Mouse (Mus musculus) lung, embryonic 16.5 days (tissue): ENCODE measurements around the gene Slc39a13. TPM values are rescaled to one million over a fixed set of nuclear protein-coding genes. Genes with fewer than 3 reads are reported as not detected.
"Not testable (repeated sequence)": the region's sequence is repeated elsewhere in the genome, so short reads cannot be mapped to it uniquely, and the experiment has no call there.

ENCODE experiments used
- ATAC-seq: fragments of 200-750 bp; cut with Nextera tagmentation; 2 replicates; pipeline ENCODE4 v1.8.0; 2017; ENCODE audit warnings: low read depth, mild to moderate bottlenecking, moderate library complexity
- H3K27ac ChIP-seq: fragments of 300-500 bp; sonication (generic); 2 replicates; pipeline ENCODE4 v1.5.1; 2014; ENCODE audit warnings: mild to moderate bottlenecking, control low read depth, low read length
- H3K27me3 ChIP-seq: fragments of 300-500 bp; sonication (generic); 2 replicates; pipeline ENCODE4 v1.6.1; 2014; ENCODE audit warnings: low read depth, low read length, mixed read lengths; ENCODE audit not compliant: control insufficient read depth, insufficient read depth
- H3K36me3 ChIP-seq: fragments of 300-500 bp; sonication (generic); 2 replicates; pipeline ENCODE4 v1.6.1; 2014; ENCODE audit warnings: low read length; ENCODE audit not compliant: control insufficient read depth, insufficient read depth
- H3K4me1 ChIP-seq: fragments of 300-500 bp; sonication (generic); replicated peaks from 2 replicates; pipeline ENCODE4 v1.6.1; 2014; ENCODE audit warnings: low read length, mixed read lengths; ENCODE audit not compliant: control insufficient read depth, insufficient read depth
- H3K4me2 ChIP-seq: fragments of 300-500 bp; sonication (generic); 2 replicates; pipeline ENCODE4 v1.6.1; 2014; ENCODE audit warnings: low read depth, low read length, control low read depth
- H3K4me3 ChIP-seq: fragments of 300-500 bp; sonication (generic); 2 replicates; pipeline ENCODE4 v1.5.1; 2014; ENCODE audit warnings: mild to moderate bottlenecking, low read length, control low read depth
- H3K9ac ChIP-seq: fragments of 300-500 bp; sonication (generic); 2 replicates; pipeline ENCODE4 v1.6.1; 2014; ENCODE audit warnings: low read length, control low read depth
- H3K9me3 ChIP-seq: fragments of 300-500 bp; sonication (generic); 2 replicates; pipeline ENCODE4 v1.6.1; 2016; ENCODE audit warnings: low read length; ENCODE audit not compliant: control insufficient read depth
- WGBS: fragments of 180-500 bp; shearing (Covaris S2); extraction: QIAGEN DNeasy Blood & Tissue Kit; methylation state at CpG from one replicate; pipeline ENCODE4 v1.1.7; 2014; 5-methylcytosine and 5-hydroxymethylcytosine counted together
- polyA plus RNA-seq: library from polyadenylated mRNA; unstranded; fragments of >200 nt; fragmentation: Nextera tagmentation; extraction: Ambion mirVana; gene quantifications from 2 replicates; pipeline ENCODE4 v1.2.1, GENCODE M21; 2015

The Slc39a13 gene
- polyA plus RNA-seq, 1 experiment from 2014 or later: 44.4 TPM

GRCm38 (mm10) chr2:91045805-91046204 lies 24.4 kb downstream of the Slc39a13 start:
- not testable (repeated sequence) for H3K27ac ChIP-seq, H3K27me3 ChIP-seq, H3K9ac ChIP-seq, H3K4me3 ChIP-seq, ATAC-seq, H3K36me3 ChIP-seq, H3K4me2 ChIP-seq, H3K9me3 ChIP-seq, H3K4me1 ChIP-seq
- WGBS: 68% methylated on average over 1 of the region's 1 CpGs

GRCm38 (mm10) chr2:91044727-91045126 lies 25.5 kb downstream of the Slc39a13 start:
- no peak overlapping the region for H3K4me2 ChIP-seq
- no peak overlapping the region for H3K9ac ChIP-seq
- ATAC-seq: no peak
- H3K4me3 ChIP-seq: no peak overlapping the region
- H3K27me3 ChIP-seq: no peaks in the 10 kb centered on the region
- no peak overlapping the region for H3K27ac ChIP-seq
- H3K36me3 ChIP-seq: no peaks in the 10 kb centered on the region
- H3K4me1 ChIP-seq: no peaks in the 10 kb centered on the region
- 73% methylated on average over 13 of the region's 13 CpGs for WGBS
- no peaks in the 10 kb centered on the region for H3K9me3 ChIP-seq

- Histone ChIP-seq H3K4me1 (no peaks in the 10 kb centered on the region), H3K27ac (no peak overlapping the region), H3K4me2 (no peak overlapping the region), H3K27me3 (no peaks in the 10 kb centered on the region), H3K4me3 (no peak overlapping the region), H3K9ac (peak overlapping the region; percentile 9; the same call in 1 of the 2 replicates), H3K36me3 (no peaks in the 10 kb centered on the region), H3K9me3 (no peaks in the 10 kb centered on the region)
- ATAC-seq: peak; percentile 26; the same call in 1 of the 2 replicates
- WGBS: 64% methylated on average over 21 of the region's 21 CpGs
Observed at GRCm38 (mm10) chr2:91042651-91043398, 27.4 kb downstream of the Slc39a13 start.

GRCm38 (mm10) chr2:91041786-91042185 lies 28.4 kb downstream of the Slc39a13 start:
- no peak overlapping the region for H3K4me2 ChIP-seq
- no peaks in the 10 kb centered on the region for H3K4me1 ChIP-seq
- WGBS: 63% methylated on average over 8 of the region's 8 CpGs
- H3K4me3 ChIP-seq: no peak overlapping the region
- H3K36me3 ChIP-seq: no peaks in the 10 kb centered on the region
- H3K9ac ChIP-seq: no peak overlapping the region
- H3K27me3 ChIP-seq: no peaks in the 10 kb centered on the region
- ATAC-seq: no peak
- no peak overlapping the region for H3K27ac ChIP-seq
- H3K9me3 ChIP-seq: no peaks in the 10 kb centered on the region

GRCm38 (mm10) chr2:91035385-91035784 lies 34.8 kb downstream of the Slc39a13 start, which contains the start of gene Rapsn:
Gene Rapsn, plus strand, starts transcription at chr2:91035620.
- peak; percentile 31 for ATAC-seq
- H3K4me1 ChIP-seq: 0 out of 2 replicates have a peak, but pooled peaks cover 3% of the 10 kb centered on the region
- H3K4me3 ChIP-seq: no peak within 1 kb of the TSS
- H3K9ac ChIP-seq: peak within 1 kb of the TSS; percentile 27; the same call in 1 of the 2 replicates
- no peak within 1 kb of the TSS for H3K4me2 ChIP-seq
- no peaks in the 10 kb centered on the region for H3K9me3 ChIP-seq
- 45% methylated on average over 9 of the region's 9 CpGs for WGBS
- H3K27ac ChIP-seq: no peak within 1 kb of the TSS
- no peaks in the 10 kb centered on the region for H3K27me3 ChIP-seq
- no peaks in the 10 kb centered on the region for H3K36me3 ChIP-seq

GRCm38 (mm10) chr2:91033000-91033399 lies 37.2 kb downstream of the Slc39a13 start:
- Histone ChIP-seq H3K27me3 (no peaks in the 10 kb centered on the region), H3K9ac (no peak overlapping the region), H3K4me3 (no peak overlapping the region), H3K36me3 (no peaks in the 10 kb centered on the region), H3K27ac (no peak overlapping the region), H3K9me3 (no peaks in the 10 kb centered on the region), H3K4me2 (no peak overlapping the region), H3K4me1 (0 out of 2 replicates have a peak, but pooled peaks cover 3% of the 10 kb centered on the region)
- no peak for ATAC-seq
- WGBS: 24% methylated on average over 3 of the region's 3 CpGs

GRCm38 (mm10) chr2:91031216-91031615 lies 39.0 kb downstream of the Slc39a13 start:
- 76% methylated on average over 4 of the region's 4 CpGs for WGBS
- no peaks in the 10 kb centered on the region for H3K36me3 ChIP-seq
- 0 out of 2 replicates have a peak, but pooled peaks cover 3% of the 10 kb centered on the region for H3K4me1 ChIP-seq
- H3K4me3 ChIP-seq: no peak overlapping the region
- no peak for ATAC-seq
- H3K9ac ChIP-seq: no peak overlapping the region
- H3K9me3 ChIP-seq: no peaks in the 10 kb centered on the region
- no peak overlapping the region for H3K4me2 ChIP-seq
- H3K27me3 ChIP-seq: no peaks in the 10 kb centered on the region
- H3K27ac ChIP-seq: no peak overlapping the region

- ATAC-seq: no peak
- Histone ChIP-seq H3K9ac (no peak overlapping the region), H3K27ac (no peak overlapping the region), H3K4me1 (no peaks in the 10 kb centered on the region), H3K27me3 (no peaks in the 10 kb centered on the region), H3K4me2 (no peak overlapping the region), H3K4me3 (no peak overlapping the region), H3K36me3 (no peaks in the 10 kb centered on the region), H3K9me3 (no peaks in the 10 kb centered on the region)
- WGBS: 83% methylated on average over 9 of the region's 9 CpGs
Observed at GRCm38 (mm10) chr2:91027391-91028214, 42.6 kb downstream of the Slc39a13 start.

GRCm38 (mm10) chr2:91026491-91026890 lies 43.7 kb downstream of the Slc39a13 start:
- H3K9ac ChIP-seq: no peak overlapping the region
- WGBS: 87% methylated on average over 1 of the region's 1 CpGs
- H3K4me2 ChIP-seq: no peak overlapping the region
- no peaks in the 10 kb centered on the region for H3K4me1 ChIP-seq
- H3K36me3 ChIP-seq: no peaks in the 10 kb centered on the region
- no peak overlapping the region for H3K27ac ChIP-seq
- no peak for ATAC-seq
- no peaks in the 10 kb centered on the region for H3K9me3 ChIP-seq
- H3K4me3 ChIP-seq: no peak overlapping the region
- no peaks in the 10 kb centered on the region for H3K27me3 ChIP-seq
